Comparison of ENCODE assay signal across 8 mouse cellular contexts in genomic region chr10:128490912-128491311, GRCm38 (mm10). TPM values are rescaled to one million over a fixed set of nuclear protein-coding genes. Genes with fewer than 3 reads are reported as not detected.
DNase-seq lines count a peak whose midpoint lies in the region; ATAC-seq and TF ChIP-seq lines count a peak whose summit lies in the region.
"Had no signal": no experiment of that assay in that cellular context is flagged by ENCODE, and none has a peak within 500 bp of the region (broad histone marks: within the 10 kb centered on the region; RNA-seq: fewer than 3 reads in every experiment).

No protein-coding gene starts in this region.

- peaks cover 44% of the 10 kb centered on the region for H3K36me3 ChIP-seq in heart, embryonic 15.5 days
- peaks cover 66% of the 10 kb centered on the region for H3K36me3 ChIP-seq in E14TG2a.4 (ENCODE audit: insufficient read depth, low read length)
- H3K36me3 ChIP-seq in embryonic facial prominence, embryonic 12.5 days, result peaks cover 61% of the 10 kb centered on the region
- H3K36me3 ChIP-seq in limb, embryonic 14.5 days (ENCODE audit: control insufficient read depth, insufficient read depth, low read length), result peaks cover 58% of the 10 kb centered on the region

- peak overlapping the region; percentile 77 for H3K4me2 ChIP-seq in heart, embryonic 15.5 days
- no peak overlapping the region for H3K4me2 ChIP-seq in embryonic facial prominence, embryonic 12.5 days (replicated peaks)
- H3K4me2 ChIP-seq in limb, embryonic 14.5 days (replicated peaks; ENCODE audit: low read depth, low read length, severe bottlenecking), result peak overlapping the region; percentile 66; the same call in 1 of the 2 replicates

- peaks cover 48% of the 10 kb centered on the region for H3K4me1 ChIP-seq in heart, embryonic 15.5 days (replicated peaks)
- peaks cover 77% of the 10 kb centered on the region for H3K4me1 ChIP-seq in E14TG2a.4 (replicated peaks; ENCODE audit: low read depth, low read length)
- H3K4me1 ChIP-seq in embryonic facial prominence, embryonic 12.5 days, result peaks cover 24% of the 10 kb centered on the region
- H3K4me1 ChIP-seq in limb, embryonic 14.5 days (ENCODE audit: control insufficient read depth, insufficient read depth, low read length), result peaks cover 17% of the 10 kb centered on the region

- peak overlapping the region; percentile 98 for H3K27ac ChIP-seq in heart, embryonic 15.5 days
- no peak overlapping the region for H3K27ac ChIP-seq in embryonic facial prominence, embryonic 12.5 days
- H3K27ac ChIP-seq in limb, embryonic 14.5 days (replicated peaks; ENCODE audit: low read depth, low read length), result no peak overlapping the region

- H3K27me3 ChIP-seq in heart, embryonic 15.5 days, result no peaks in the 10 kb centered on the region
- H3K27me3 ChIP-seq in E14TG2a.4 (ENCODE audit: insufficient read depth, low read length), result no peaks in the 10 kb centered on the region
- no peaks in the 10 kb centered on the region for H3K27me3 ChIP-seq in embryonic facial prominence, embryonic 12.5 days
- no peaks in the 10 kb centered on the region for H3K27me3 ChIP-seq in limb, embryonic 14.5 days (ENCODE audit: control insufficient read depth, insufficient read depth, low read length)
- H3K27me3 ChIP-seq: Patski had no signal

- H3K9ac ChIP-seq in heart, embryonic 15.5 days, result no peak overlapping the region
- no peak overlapping the region for H3K9ac ChIP-seq in embryonic facial prominence, embryonic 12.5 days
- H3K9ac ChIP-seq in limb, embryonic 14.5 days (ENCODE audit: low read depth, low read length, severe bottlenecking), result no peak overlapping the region

- DNase-seq in heart, adult 8-10 months (ENCODE audit: low spot score), result no peak
- no peak for DNase-seq in limb, embryonic 14.5 days (ENCODE audit: low spot score)
- DNase-seq in B cell, adult 2 months, result no peak

- no peak for TF ChIP-seq POLR2A in limb, embryonic 14.5 days (IDR thresholded peaks at IDR 0.05; ENCODE audit: borderline replicate concordance, extremely low read depth, insufficient read depth, insufficient read length)

- no peak for ATAC-seq in heart, embryonic 15.5 days (replicated peaks; ENCODE audit: insufficient number of reproducible peaks, insufficient read depth, low FRiP score, low read depth)
- ATAC-seq in embryonic facial prominence, embryonic 12.5 days (ENCODE audit: insufficient number of reproducible peaks, insufficient read depth, low FRiP score, low TSS enrichment), result no peak
- no peak for ATAC-seq in limb, embryonic 14.5 days (ENCODE audit: low FRiP score, low read depth)
- ATAC-seq in frontal cortex, adult (ENCODE audit: low TSS enrichment), result no peak

- H3K9me3 ChIP-seq in heart, embryonic 15.5 days (replicated peaks), result no peaks in the 10 kb centered on the region
- H3K9me3 ChIP-seq in E14TG2a.4 (ENCODE audit: low read length), result no peaks in the 10 kb centered on the region
- H3K9me3 ChIP-seq in embryonic facial prominence, embryonic 12.5 days, result no peaks in the 10 kb centered on the region
- no peaks in the 10 kb centered on the region for H3K9me3 ChIP-seq in limb, embryonic 14.5 days (ENCODE audit: control insufficient read depth, low read length)

- H3K4me3 ChIP-seq in heart, embryonic 15.5 days, result peak overlapping the region; percentile 93
- H3K4me3 ChIP-seq in E14TG2a.4 (replicated peaks; ENCODE audit: low read length), result peak overlapping the region; percentile 98
- peak overlapping the region; percentile 0; the same call in 1 of the 2 replicates for H3K4me3 ChIP-seq in embryonic facial prominence, embryonic 12.5 days
- no peak overlapping the region for H3K4me3 ChIP-seq in limb, embryonic 14.5 days (replicated peaks; ENCODE audit: low read length)

- whole genome bisulfite sequencing in heart, embryonic 15.5 days, result 39% methylated on average over 5 of the region's 5 CpGs
- WGBS in embryonic facial prominence, embryonic 12.5 days, result 48% methylated on average over 5 of the region's 5 CpGs
- WGBS in limb, embryonic 14.5 days, result 59% methylated on average over 4 of the region's 5 CpGs

- TF ChIP-seq CTCF in E14TG2a.4 (conservative IDR thresholded peaks at IDR 0.05; ENCODE audit: low read length), result no peak

RNA-seq across cellular contexts. Expression of gene Myl6, which starts 3.0 kb away (rescaled TPM):
- polyA plus RNA-seq in heart, embryonic 15.5 days (2015; fragmentation: Nextera tagmentation; extraction: Ambion mirVana), result 1,051 and 1,154 TPM in 2 replicates
- total RNA-seq in heart, adult 8-10 months (2022), result 100 to 1,000 TPM; 202 to 251 (median 236) TPM
- polyA plus RNA-seq in embryonic facial prominence, embryonic 12.5 days (2016; fragmentation: Nextera tagmentation; extraction: Ambion mirVana), result 877 and 907 TPM in 2 replicates
- 1,142 and 1,623 TPM in 2 replicates for polyA plus RNA-seq in limb, embryonic 14.5 days (2012; rRNA removed)
- 1,081 and 1,105 TPM in 2 replicates for polyA plus RNA-seq in limb, embryonic 14.5 days (2014; fragmentation: Nextera tagmentation; extraction: Ambion mirVana)

RNA-seq across cellular contexts. Expression of gene Myl6b, which starts 7.6 kb away (rescaled TPM):
- polyA plus RNA-seq in heart, embryonic 15.5 days (2015; fragmentation: Nextera tagmentation; extraction: Ambion mirVana), result 4.3 and 4.6 TPM in 2 replicates
- total RNA-seq in heart, adult 8-10 months (2022), result 1 to 10 TPM; 3.2 to 4.1 (median 3.4) TPM
- polyA plus RNA-seq in embryonic facial prominence, embryonic 12.5 days (2016; fragmentation: Nextera tagmentation; extraction: Ambion mirVana), result 3.2 and 3.9 TPM in 2 replicates
- polyA plus RNA-seq in limb, embryonic 14.5 days (2012; rRNA removed), result 54.9 and 56.7 TPM in 2 replicates
- polyA plus RNA-seq in limb, embryonic 14.5 days (2014; fragmentation: Nextera tagmentation; extraction: Ambion mirVana), result 6.1 and 6.6 TPM in 2 replicates

RNA-seq across cellular contexts. Expression of gene Smarcc2, which starts 31.9 kb away (rescaled TPM):
- 59.2 and 60.3 TPM in 2 replicates for polyA plus RNA-seq in heart, embryonic 15.5 days (2015; fragmentation: Nextera tagmentation; extraction: Ambion mirVana)
- 10 to 100 TPM; 76.2 to 83.2 (median 79.1) TPM for total RNA-seq in heart, adult 8-10 months (2022)
- 121 and 125 TPM in 2 replicates for polyA plus RNA-seq in embryonic facial prominence, embryonic 12.5 days (2016; fragmentation: Nextera tagmentation; extraction: Ambion mirVana)
- 216 and 219 TPM in 2 replicates for polyA plus RNA-seq in limb, embryonic 14.5 days (2012; rRNA removed)
- polyA plus RNA-seq in limb, embryonic 14.5 days (2014; fragmentation: Nextera tagmentation; extraction: Ambion mirVana), result 98.0 and 110 TPM in 2 replicates

RNA-seq across cellular contexts. Expression of gene Esyt1, which starts 34.8 kb away (rescaled TPM):
- 19.4 and 29.0 TPM in 2 replicates for polyA plus RNA-seq in heart, embryonic 15.5 days (2015; fragmentation: Nextera tagmentation; extraction: Ambion mirVana)
- 10 to 100 TPM; 16.5 to 17.5 (median 17.1) TPM for total RNA-seq in heart, adult 8-10 months (2022)
- 29.2 and 30.7 TPM in 2 replicates for polyA plus RNA-seq in embryonic facial prominence, embryonic 12.5 days (2016; fragmentation: Nextera tagmentation; extraction: Ambion mirVana)
- polyA plus RNA-seq in limb, embryonic 14.5 days (2012; rRNA removed), result 51.3 and 59.6 TPM in 2 replicates
- polyA plus RNA-seq in limb, embryonic 14.5 days (2014; fragmentation: Nextera tagmentation; extraction: Ambion mirVana), result 35.8 and 37.9 TPM in 2 replicates

RNA-seq across cellular contexts. Expression of gene Zc3h10, which starts 56.7 kb away (rescaled TPM):
- polyA plus RNA-seq in heart, embryonic 15.5 days (2015; fragmentation: Nextera tagmentation; extraction: Ambion mirVana), result 10.2 and 11.0 TPM in 2 replicates
- 1 to 10 TPM; 5.7 to 9.9 (median 6.8) TPM for total RNA-seq in heart, adult 8-10 months (2022)
- 18.8 and 19.4 TPM in 2 replicates for polyA plus RNA-seq in embryonic facial prominence, embryonic 12.5 days (2016; fragmentation: Nextera tagmentation; extraction: Ambion mirVana)
- 15.2 and 17.2 TPM in 2 replicates for polyA plus RNA-seq in limb, embryonic 14.5 days (2012; rRNA removed)
- polyA plus RNA-seq in limb, embryonic 14.5 days (2014; fragmentation: Nextera tagmentation; extraction: Ambion mirVana), result 13.7 and 14.5 TPM in 2 replicates
